Mouse (Mus musculus) c-Kit-positive CD71-negative TER-119-negative erythroid progenitor cells, embryonic 14.5 days (primary cell): Measurements from ENCODE around the gene Bap1.
A peak's percentile ranks its signal among the peaks of the same experiment; 100 is the strongest.

Experiments used
- DNase-seq: peaks from one replicate; pipeline ENCODE4 v3.0.0-alpha.2; 2013; ENCODE audit warnings: low read depth

The Bap1 gene

DNA sequence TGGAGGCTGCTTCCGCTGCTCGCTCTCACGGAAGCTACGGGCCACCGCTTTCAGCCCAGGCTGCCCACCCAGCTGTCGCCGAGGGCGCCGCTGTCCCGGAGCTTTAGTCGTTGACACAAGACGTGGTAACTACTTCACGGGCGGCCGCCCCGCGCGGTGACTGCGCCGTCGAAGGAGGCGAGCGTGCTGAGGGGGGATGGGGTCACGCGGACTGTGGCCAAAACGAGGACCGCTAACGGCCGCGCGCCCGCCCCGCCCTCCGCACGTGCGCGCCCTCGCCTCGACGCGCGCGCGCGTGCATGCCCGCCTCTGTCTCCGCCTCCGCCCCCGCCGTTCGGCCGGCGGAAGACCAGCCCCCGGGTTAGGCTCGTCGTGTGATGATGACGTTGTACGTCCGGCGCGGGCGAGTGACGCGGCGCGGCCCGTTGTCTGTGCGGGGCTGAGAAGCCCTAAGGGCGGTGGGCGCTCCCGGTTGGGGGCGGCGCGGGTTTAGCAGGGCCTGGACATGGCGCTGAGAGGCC lies at the start of gene Bap1, which contains the start of gene Phf7:
Gene Bap1, plus strand, starts transcription at position 367 of the 521 bp plus-strand sequence.
Gene Phf7, minus strand, starts transcription at position 234 of the 521 bp plus-strand sequence.
- DNase-seq, result peak; percentile 85

DNA sequence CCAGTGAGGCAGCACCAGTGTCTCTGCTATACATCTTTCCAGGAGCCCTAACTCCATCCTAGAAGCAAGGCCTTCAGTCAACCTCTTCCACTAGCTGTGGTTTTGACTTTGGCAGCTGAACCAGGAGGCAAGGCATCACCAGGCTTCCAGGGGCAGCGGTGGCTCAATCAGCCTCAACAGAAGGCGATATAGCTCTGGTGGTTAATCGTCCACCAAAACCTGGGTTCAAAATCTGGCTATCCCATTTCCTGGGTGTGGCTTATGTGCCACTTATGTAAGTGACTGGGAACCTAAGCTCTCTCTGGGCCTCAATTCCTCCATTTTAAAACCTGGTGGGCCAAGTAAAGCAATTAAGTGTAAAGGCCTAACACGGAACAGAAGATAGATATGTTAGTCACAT lies 46.4 kb upstream of the Bap1 start:
- DNase-seq, result no peak

DNA sequence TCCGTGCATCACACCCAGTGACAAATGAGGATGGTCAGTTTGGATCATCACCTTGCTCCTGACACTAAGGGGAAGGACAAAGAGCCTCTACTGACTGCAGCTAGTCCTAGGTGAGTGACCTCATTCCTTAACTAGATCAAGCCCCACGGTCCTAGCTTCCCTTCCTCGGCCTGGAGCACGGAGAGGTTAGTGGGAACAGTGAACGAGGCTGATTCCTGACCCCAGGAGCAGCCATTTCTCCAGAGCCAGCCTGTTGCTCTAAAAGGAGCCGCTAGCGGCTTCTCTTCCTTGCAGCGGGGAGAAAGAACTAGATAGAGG lies 46.0 kb upstream of the Bap1 start:
- no peak for DNase-seq

DNA sequence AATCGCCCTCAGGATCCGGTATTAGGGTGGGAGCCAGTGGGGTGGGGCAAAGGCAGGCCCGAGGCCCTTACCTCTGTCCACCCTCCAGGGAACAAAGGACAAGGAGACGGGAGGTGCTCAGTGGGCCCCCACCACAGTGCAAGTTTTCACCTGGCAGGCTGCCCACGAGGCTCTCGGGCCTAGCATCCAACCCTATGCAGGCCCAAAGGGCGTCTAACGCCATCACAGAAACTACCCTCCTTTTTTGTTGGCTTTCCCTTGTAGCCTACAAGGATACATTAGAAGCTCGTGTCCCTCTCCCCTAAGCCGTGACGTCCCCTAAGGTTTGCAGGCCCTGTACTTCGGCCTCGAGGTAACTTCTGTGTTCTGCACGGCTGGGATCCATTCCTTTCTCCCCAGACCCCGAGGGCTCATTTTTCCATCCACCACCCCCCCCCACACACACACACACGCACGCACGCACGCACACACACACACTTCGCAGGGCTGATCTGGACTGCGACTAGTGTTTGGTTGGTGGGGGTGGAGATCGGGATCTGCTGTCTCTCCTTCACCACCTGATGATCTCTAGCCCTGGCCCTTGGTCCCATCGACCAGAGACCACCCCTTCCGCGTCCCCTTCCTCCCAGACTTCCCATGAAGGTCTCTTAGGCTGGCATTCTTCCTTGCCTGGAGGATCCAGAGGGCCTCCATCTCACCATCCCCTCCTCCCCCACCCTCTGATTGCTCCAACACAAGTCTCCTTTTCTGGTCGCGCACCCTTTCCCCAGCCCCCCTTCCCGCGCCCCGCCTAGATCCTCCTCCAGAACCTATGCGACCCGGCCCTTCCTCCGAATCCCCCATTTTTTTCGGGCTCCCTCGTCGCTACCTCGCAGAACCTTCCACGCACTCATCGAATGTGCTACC lies 45.4 kb upstream of the Bap1 start:
- no peak for DNase-seq

DNA sequence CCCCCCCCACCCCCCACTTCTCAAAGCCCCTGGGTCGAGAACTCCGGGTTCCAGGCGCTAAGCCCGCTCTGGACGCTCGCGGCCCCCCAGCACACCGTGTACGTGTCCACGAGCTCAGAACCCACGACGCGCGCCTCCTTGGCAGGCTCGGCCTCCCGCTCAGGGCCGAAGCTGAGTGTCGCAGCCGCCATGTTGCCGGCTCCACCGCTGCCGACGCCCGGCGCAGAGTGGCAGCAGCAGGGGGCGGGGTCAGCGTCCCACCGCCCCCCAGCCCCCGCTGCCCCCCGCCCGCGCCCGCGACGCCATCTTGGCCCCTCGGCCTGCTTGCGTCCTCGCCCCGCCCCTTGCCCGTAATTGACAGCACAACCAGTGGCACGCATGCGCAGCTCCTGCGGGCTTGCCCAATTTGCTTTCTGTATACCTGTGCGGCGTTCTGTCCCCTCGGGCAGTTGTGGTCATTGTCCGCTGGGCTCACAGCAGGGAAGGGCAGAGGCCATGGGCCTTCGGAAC lies 44.7 kb upstream of the Bap1 start:
- peak; percentile 91 for DNase-seq

DNA sequence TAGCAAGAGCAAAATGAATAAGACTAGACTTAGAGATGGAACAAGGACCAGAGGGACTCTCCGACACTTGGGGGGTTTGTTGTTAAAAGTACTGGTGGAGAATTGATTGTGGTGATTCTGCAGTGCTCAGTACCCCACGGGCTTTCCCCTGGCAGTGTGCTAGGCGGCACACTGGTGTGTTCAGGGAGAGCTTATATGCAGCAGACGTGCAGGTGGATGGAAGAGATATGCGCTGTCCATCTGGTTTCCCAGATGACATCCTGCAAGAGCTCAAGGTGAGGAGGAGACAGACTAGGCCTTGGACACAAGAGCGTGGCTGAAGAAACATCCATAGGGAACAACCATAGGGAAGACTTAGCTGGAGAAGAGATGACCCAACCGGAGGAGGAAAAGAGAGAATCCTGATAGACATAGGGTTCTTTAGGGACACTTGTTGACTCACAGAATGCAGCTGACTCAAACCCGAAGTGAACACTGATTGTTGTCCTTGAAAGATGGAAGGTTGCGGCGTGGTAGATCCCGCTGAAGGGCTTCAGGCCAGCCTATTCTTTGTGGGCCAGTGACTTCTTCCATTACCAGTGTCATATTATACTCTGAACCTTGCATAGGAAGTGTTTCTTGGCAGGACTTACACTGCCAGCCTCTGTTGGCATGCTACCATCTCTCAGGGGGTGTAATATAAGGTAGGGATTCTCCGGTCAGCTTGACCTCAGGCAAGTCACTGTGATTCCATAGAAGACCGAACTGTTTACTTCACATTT lies 44.0 kb upstream of the Bap1 start:
- no peak for DNase-seq

DNA sequence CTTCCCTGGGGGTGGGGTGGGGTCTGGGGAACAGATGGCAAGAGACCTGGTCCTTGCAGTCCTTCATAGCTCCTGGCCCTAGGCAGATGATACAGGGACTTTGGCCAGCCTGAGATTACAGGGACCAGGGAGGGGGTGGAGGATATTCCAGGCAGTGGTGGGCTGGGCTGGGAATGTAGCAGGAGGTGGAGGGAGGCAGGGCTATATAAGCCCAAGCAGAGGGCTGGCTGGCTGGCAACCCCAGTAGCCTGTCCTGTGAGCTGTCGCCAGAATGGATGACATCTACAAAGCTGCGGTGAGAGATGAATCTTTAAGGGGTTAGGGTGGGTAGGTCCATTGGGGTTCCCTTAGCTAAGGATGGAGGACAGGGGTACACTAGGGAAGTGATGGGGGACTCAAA lies 43.2 kb upstream of the Bap1 start, which contains the start of gene Tnnc1:
Gene Tnnc1, plus strand, starts transcription at position 229 of the 400 bp plus-strand sequence.
- no peak for DNase-seq

DNA sequence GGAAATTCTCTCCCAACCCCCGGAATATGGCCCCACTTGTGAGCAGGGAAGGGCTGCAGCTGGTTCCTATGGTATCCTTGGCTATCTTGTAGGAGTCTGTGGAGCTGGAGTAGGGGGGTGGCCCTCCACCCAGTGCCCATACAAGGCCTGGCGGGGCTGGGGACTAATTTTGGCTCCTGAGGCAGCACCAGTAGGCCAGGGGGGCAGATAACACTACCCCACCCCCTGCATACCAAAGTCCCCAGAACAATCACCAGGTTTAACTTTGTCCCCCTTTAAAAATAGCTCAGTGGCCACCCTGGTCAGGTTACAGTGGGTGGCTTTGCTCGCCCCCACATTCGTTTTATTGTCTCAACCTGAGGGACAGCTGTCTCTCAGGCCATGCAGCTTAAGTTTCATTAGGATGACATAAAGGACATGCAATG lies 42.1 kb upstream of the Bap1 start:
- no peak for DNase-seq

DNA sequence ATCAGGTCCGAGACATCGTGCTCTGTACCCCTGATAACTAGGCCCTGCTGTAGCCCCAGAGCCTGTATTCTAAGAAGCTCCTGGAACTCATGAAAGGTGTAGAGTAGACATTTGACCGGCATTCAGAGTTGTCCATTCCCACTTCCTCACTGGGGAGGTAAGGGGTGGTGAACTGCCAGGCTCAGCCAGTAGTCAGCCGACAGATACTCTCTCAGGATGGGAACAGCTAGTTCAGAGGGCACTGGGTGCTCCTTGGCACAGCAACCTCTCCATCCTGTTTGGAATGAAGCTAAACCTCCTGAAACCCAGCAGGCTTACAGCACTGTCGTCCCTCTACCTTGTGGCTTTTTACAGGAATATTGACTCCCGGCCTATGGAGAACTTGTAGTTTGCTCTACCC lies 39.4 kb upstream of the Bap1 start:
- DNase-seq, result no peak

DNA sequence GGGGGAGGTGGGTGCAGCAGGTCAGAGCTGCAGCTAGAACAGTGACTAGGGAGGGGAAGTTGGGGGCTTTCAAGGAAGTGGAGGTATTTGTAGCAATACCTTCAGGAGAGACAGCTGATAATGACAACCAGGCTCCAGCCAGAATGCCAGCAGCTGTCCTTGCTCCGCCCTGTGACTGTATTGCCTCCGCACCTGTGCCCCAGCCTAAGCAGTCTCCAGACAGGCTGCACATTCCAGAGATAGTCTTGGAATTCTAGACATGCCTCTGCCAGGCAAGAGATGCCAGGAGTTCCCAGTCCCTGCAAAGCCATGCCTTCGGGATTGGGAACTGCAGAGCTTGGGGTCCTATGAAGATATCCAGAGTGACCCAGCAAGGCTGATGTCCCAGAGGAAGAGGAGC lies 38.8 kb upstream of the Bap1 start:
- DNase-seq, result no peak

DNA sequence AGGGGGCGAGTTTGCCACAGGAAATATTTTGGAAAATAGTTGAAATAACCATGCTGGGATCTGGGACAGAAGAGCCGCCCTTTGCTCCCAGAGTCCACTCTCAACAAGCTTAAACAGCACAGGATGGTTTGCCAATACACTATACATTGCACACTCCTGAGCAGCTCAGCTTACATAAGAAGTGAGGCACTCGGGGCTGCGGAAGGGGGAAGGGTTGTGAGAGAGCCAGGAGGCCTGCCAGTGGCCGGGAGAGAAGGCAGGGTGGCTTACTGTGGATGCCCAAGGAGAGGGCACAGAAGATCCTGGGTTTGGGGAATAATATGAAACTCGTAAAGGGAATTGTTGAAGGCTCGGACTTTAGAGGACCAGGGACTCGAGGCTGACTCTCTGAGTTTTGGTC lies 37.4 kb upstream of the Bap1 start:
- DNase-seq, result no peak

DNA sequence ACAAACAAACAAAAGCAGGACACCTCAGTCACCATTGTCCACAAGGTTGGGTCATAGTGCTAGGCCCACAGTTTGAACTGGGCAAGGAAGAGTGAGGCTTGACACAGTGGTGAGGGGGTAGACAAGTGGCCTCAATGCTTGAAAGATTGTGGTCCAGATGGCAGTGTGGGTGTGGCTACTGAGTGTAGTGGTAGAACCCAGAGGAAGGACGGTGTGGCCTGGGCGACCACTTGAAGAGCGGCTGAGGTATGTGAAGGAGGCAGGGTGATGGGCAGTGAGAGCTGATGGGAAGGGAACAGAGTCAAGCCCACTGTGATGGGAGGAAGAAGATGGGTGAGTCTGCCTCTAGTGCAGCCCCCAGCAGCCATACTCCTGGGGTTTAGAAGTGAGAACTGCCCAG lies 36.6 kb upstream of the Bap1 start:
- no peak for DNase-seq

DNA sequence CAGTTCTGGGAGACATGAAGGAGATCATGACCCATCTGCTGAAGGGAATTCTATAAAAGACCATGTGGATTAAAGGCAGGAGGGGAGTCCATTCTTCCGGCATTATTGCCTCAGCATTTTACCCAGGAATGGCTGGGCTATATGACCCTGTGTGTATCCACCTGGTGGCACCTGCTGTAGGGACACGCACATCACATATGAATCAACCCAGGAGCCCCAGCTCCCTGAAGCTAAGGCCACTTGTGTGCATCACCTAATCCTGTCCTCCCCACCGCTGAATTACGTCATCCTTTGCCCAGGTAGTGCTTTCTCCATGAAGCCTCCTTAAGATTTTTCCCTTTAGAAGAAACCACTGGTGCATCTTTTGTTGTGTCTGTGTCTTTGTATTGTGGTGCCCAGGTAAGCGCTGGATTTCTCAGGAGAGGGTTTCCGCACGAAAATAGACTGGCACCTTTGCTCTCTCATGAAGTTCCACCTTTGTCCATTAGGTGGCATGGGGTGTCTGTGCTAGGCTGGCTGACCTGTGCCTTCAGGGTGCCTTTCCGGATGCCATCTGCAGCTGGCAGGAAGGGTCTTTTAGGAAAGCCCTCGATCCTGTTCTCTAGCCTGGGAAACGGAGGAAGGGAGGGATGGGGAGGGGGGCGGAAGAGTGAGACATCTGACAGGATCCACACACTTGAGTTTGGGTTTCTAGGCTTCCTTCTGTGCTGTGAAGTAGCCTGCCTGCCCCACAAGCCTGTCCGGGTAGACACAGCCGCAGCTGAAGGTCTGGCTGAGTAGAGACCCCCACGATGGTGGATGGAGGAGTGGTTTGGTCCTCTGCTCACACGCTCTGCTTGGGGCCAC lies 35.9 kb upstream of the Bap1 start:
- peak; percentile 73 for DNase-seq

DNA sequence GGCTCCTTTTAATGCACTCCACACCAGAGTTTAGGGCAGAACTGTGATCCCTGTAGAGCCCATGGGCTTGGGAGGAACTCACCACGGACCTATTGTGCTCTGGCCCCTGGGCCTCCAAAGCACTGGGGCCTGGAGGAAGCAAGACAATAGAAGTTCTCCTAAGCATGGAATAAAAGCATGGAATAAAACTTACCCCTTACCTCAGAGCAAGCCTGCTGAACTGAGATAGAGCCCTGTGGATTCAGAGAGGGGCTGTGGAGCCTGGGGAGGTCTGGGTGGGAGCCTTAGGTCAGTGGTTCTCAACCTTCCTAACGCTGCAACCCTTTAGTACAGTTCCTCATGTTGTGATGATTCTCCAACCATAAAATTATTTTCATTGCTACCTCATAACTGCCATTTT lies 34.4 kb upstream of the Bap1 start, which contains the start of gene Nisch:
Gene Nisch, minus strand, starts transcription at position 101 of the 400 bp plus-strand sequence.
- DNase-seq, result no peak

DNA sequence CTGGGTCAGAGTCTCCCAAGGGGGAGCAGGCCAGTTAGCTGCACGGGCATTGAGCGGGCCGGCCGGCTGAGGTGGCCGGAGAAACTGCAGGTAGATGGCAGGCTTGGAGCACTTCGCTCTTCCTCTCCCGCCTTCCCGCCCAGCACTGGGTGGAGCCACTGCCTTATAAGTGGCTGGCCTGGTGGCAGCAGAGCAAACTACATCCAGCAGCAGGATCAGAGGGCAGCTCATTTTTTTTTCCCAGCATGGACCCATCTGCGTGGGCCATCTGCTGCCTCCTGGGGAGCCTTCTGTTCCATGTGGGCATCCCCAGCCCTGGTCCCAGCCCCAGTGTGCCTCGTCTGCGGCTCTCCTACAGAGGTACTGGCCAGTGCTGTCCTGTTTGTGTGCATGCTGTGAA lies 33.6 kb upstream of the Bap1 start, which contains the start of gene Sema3g:
Gene Sema3g, plus strand, starts transcription at position 195 of the 400 bp plus-strand sequence.
- DNase-seq, result no peak

DNA sequence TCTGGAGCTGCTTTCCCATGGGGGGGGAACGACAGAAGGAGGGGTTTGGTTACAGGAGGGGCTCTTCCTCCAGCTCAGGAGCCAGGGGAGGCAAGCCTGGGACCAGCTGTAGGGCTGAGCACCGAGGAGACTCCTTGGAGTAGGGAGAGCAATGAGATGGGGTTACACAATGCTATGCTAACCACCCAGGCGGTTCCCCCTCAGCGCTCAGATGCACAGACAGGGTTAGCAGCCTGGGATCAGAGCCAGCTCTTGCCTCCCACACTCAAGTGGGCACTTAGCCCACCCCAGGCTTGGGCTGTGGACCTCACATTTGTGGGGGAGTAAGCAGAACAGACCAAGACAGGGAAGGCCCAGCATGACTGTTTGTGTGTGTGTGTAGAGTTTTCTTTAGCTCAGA lies 24.3 kb upstream of the Bap1 start:
- no peak for DNase-seq

DNA sequence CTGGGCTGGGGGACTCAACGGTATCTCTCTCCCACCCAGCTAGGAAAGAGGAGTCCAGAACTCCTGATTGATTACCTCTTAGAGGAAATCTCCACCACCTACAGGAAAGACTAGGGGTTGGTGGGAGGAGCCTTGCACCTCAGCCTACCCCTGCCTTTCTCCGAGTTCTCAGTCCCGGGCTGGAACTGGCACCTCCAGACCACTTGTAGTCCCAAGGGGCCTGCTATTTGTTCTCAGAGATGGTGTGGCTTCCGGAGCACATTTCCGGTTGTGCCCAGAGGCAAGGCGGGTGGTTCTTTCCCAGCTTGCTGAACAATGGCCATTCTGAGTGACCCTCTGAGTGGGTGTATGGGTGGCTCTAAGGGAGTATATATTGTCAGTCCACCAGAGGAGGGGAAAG lies 23.0 kb upstream of the Bap1 start:
- DNase-seq, result no peak

DNA sequence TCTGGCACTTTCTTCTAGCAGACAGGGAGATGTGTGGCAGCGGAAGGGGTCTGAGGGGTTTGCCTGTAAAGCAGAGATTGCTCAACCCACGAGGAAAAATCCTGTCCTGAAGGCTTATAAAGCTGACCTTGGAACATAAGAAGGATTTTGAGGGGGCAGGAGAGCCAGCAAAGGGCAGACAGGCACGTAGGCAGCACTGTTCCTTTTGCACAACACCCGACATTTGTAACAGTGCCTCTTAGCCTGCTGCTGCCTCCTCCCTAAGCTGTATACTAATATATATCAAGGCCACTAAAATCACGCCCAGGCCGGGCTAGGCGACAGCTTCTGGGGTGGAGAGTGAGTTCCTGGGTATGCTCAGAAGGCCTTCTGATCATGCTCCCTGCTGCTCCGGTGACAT lies 20.8 kb upstream of the Bap1 start:
- DNase-seq, result no peak

DNA sequence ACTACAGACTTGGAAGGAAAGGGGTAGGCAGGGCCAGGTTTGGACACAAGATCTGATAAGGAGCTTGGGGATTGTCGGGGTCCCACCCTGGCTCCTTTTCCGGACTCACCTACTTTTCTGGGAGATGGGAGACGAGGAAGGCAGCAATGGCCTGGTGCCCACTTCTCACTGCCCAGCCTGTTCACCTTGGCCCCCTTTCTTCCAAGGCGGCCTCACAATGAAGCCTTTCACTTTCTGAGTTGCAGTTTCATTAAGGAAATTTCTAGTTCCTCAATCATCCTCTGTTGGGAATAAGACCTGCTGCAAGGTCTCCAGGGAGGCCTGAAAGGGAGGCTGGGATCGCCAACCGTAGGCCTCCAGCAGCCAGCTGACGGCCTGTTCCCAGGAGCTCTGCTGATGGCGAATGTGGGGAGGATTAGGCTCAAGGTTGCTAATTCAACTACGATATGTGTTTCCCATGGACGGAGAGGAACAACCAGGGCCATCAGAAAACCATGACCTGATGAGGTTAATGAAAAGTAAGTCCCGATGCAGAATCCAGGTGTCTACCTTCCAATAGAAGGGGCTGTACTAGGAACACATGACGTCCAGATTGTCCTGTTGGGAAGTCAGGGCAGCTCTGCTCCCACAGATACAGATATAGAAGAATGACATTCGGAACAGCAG lies 18.7 kb upstream of the Bap1 start:
- DNase-seq, result no peak

DNA sequence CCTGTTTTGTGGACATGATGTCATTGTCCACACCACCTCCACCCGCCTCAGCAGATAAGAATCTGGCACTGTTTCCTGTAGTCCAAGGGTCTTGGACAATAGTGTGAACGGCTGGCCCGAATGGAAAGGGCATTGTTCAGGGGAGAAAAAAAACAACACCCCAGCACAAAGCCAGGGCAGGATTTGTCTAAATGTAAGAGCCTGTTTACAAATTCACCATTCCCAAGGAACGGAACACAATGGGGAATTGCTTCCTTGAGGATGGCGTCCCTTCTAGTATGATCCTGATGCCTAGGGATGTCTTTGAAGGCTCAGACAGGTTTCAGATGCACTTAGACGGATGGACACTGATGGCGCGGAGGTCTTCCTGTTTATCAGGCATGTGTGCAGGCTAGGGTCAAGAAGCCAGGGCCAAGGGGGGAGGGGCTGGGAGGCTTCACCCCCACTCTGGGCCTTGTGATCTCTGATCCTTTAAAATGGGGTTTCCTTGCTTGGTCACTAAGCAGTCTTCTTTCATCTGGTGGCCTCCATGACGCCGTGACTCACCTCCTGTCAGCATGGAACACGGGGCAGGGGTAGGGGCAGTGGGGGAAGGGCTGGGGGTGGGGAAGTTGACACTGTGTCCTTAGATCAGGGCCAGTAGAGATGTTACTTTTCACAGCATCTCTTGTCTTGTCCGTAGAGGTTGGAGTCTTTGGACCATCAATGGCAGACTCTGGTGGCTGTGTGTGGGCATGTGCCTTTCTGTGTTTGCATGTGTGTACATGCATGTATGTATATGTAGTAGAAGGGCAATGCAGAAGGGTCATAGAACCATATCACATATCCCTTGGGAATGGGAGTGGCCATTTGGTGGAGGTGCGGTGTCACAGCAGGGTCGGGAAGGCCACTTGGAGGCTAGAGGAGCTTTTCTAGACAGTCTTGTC lies 17.9 kb upstream of the Bap1 start:
- DNase-seq, result no peak
